Mouse (Mus musculus): ENCODE results near the gene Col12a1. TPM values are rescaled to one million over a fixed set of nuclear protein-coding genes. Genes with fewer than 3 reads are reported as not detected.
A peak's percentile ranks its signal among the peaks of the same experiment; 100 is the strongest.

Gene Col12a1
- polyA plus RNA-seq, 1 experiment from 2014 or later: 14.3 TPM

DNA sequence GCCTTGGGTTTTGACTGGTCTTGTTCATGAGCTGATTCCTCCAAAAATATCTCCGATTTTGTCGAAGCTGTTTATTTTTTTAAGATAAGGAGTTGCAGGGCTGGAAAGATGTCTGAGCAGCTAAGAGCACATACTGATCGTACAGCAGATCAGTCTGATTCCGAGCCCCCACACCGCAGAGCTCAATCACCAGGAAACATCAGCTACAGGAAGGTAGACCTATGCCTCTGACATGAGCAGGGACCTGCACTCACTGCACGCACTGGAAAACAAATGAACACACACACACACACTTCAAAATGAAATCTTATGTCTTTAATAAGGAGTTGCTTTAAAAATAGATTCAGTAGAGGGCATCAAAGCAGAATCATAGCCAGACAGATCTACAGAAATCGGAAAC lies 32.1 kb upstream of the Col12a1 start:
- Histone ChIP-seq H3K36me3 (ENCODE audit: control insufficient read depth, insufficient read depth, low read length) (0 out of 2 replicates have a peak, but pooled peaks cover 4% of the 10 kb centered on the region), H3K27me3 (ENCODE audit: control insufficient read depth, insufficient read depth, low read length) (no peaks in the 10 kb centered on the region), H3K27ac (ENCODE audit: low read depth, low read length) (no peak overlapping the region), H3K9me3 (replicated peaks; ENCODE audit: control insufficient read depth, low read length) (no peaks in the 10 kb centered on the region), H3K9ac (ENCODE audit: low read depth, low read length) (no peak overlapping the region), H3K4me1 (ENCODE audit: control insufficient read depth, insufficient read depth, low read length) (no peaks in the 10 kb centered on the region), H3K4me3 (ENCODE audit: low read depth, low read length) (no peak overlapping the region), H3K4me2 (no peak overlapping the region)
- 51% methylated on average over 7 of the region's 7 CpGs for WGBS (ENCODE audit: insufficient replicate concordance)
- ATAC-seq (replicated peaks; ENCODE audit: insufficient number of reproducible peaks, low FRiP score, low TSS enrichment): no peak

DNA sequence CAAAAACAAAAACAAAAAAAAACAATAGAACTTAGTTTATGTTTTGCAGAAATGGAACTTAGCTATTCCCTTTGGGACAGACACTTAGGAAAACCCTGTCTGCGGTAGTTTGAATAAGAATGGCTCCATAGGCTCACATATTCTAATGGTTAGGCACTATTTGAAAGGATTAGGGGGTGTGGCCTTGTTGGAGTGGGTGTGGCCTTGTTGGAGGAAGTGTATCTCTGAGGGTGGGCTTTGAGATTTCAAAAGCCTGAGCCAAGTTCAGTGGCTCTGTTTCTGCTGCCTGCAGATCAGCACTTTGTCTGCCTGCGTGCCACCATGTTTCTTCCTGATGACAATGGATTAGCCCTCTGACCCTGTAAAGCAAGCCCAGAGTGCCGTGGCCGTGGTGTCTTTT lies 26.4 kb upstream of the Col12a1 start:
- H3K4me3 ChIP-seq (ENCODE audit: low read depth, low read length): no peak overlapping the region
- H3K36me3 ChIP-seq (ENCODE audit: control insufficient read depth, insufficient read depth, low read length): no peaks in the 10 kb centered on the region
- no peaks in the 10 kb centered on the region for H3K9me3 ChIP-seq (replicated peaks; ENCODE audit: control insufficient read depth, low read length)
- WGBS (ENCODE audit: insufficient replicate concordance): 69% methylated on average over 4 of the region's 4 CpGs
- H3K9ac ChIP-seq (ENCODE audit: low read depth, low read length): no peak overlapping the region
- H3K4me2 ChIP-seq: no peak overlapping the region
- no peaks in the 10 kb centered on the region for H3K27me3 ChIP-seq (ENCODE audit: control insufficient read depth, insufficient read depth, low read length)
- no peaks in the 10 kb centered on the region for H3K4me1 ChIP-seq (ENCODE audit: control insufficient read depth, insufficient read depth, low read length)
- no peak for ATAC-seq (replicated peaks; ENCODE audit: insufficient number of reproducible peaks, low FRiP score, low TSS enrichment)
- no peak overlapping the region for H3K27ac ChIP-seq (ENCODE audit: low read depth, low read length)

DNA sequence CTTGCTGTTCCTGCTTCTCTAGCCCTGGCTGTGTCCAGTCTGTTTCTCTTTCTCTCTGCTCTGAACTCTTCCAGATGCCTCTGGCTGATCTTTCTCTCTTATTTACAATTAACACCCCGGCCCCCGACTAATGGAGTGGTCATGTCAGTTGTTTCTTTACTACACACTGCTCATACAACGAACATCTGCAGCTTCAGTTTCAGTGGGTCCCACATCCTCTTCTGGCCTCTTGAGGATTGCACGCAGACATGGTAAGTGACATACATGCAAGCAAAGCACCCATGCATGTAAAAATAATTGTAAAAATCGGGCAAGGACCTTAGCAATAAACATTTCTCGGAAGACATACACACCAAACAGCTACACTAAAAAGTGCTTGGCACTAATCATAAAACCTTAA lies 17.0 kb upstream of the Col12a1 start:
- ATAC-seq (replicated peaks; ENCODE audit: insufficient number of reproducible peaks, low FRiP score, low TSS enrichment): no peak

DNA sequence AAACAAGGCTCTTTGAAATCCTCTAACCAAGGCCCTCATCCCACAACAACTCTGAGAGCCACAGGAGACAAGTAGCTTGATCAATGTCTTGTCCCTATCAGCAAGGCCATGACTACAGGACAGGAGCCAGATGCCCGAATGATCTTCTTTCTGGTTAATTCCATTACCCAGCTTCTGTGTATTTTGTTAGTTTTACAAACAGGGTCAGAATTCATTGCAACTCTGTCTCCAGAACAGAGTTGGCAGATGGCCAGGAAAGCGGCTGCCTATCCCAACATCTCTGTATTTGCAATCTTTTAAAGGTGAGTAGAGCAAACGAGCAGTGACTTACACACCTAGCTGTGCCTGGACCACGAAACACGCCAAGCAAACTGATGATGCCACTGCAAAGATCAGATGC lies 11.7 kb upstream of the Col12a1 start:
- H3K27ac ChIP-seq (ENCODE audit: low read depth, low read length): no peak overlapping the region
- no peaks in the 10 kb centered on the region for H3K4me1 ChIP-seq (ENCODE audit: control insufficient read depth, insufficient read depth, low read length)
- no peaks in the 10 kb centered on the region for H3K36me3 ChIP-seq (ENCODE audit: control insufficient read depth, insufficient read depth, low read length)
- 78% methylated on average over 5 of the region's 5 CpGs for WGBS (ENCODE audit: insufficient replicate concordance)
- H3K9me3 ChIP-seq (replicated peaks; ENCODE audit: control insufficient read depth, low read length): no peaks in the 10 kb centered on the region
- H3K9ac ChIP-seq (ENCODE audit: low read depth, low read length): no peak overlapping the region
- no peak overlapping the region for H3K4me2 ChIP-seq
- no peak for ATAC-seq (replicated peaks; ENCODE audit: insufficient number of reproducible peaks, low FRiP score, low TSS enrichment)
- no peak overlapping the region for H3K4me3 ChIP-seq (ENCODE audit: low read depth, low read length)
- H3K27me3 ChIP-seq (ENCODE audit: control insufficient read depth, insufficient read depth, low read length): no peaks in the 10 kb centered on the region

More for the DNA sequence above, 17.0 kb upstream of the Col12a1 start:
- 81% methylated on average over 6 of the region's 6 CpGs for WGBS (ENCODE audit: insufficient replicate concordance)
- H3K4me1 ChIP-seq (ENCODE audit: control insufficient read depth, insufficient read depth, low read length): no peaks in the 10 kb centered on the region
- H3K9ac ChIP-seq (ENCODE audit: low read depth, low read length): no peak overlapping the region
- no peaks in the 10 kb centered on the region for H3K36me3 ChIP-seq (ENCODE audit: control insufficient read depth, insufficient read depth, low read length)
- H3K27ac ChIP-seq (ENCODE audit: low read depth, low read length): no peak overlapping the region
- H3K4me3 ChIP-seq (ENCODE audit: low read depth, low read length): no peak overlapping the region
- no peak overlapping the region for H3K4me2 ChIP-seq
- no peaks in the 10 kb centered on the region for H3K9me3 ChIP-seq (replicated peaks; ENCODE audit: control insufficient read depth, low read length)
- H3K27me3 ChIP-seq (ENCODE audit: control insufficient read depth, insufficient read depth, low read length): no peaks in the 10 kb centered on the region

DNA sequence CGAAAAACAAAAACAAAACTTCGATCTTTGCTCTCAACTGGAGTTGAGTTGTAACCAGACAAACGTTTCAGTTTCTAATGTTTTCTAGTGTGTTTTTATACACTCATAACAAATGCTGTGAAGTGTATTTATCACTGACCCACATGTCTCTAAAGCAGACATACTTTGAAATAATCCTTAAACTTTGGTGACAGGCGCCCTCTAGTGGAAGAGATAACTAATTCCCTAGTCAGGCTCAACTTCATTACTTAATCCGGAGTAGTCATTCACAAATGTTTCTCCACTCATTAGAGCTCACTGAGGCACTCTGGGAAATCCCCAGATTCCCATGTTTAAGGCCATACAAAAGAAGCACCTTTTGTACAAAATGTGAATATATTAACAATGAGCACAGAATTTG lies 4.5 kb upstream of the Col12a1 start:
- 0 out of 2 replicates have a peak, but pooled peaks cover 2% of the 10 kb centered on the region for H3K4me1 ChIP-seq (ENCODE audit: control insufficient read depth, insufficient read depth, low read length)
- 30% methylated on average over 5 of the region's 5 CpGs for WGBS (ENCODE audit: insufficient replicate concordance)
- H3K4me3 ChIP-seq (ENCODE audit: low read depth, low read length): no peak overlapping the region
- peaks cover 6% of the 10 kb centered on the region; the same call in 1 of the 2 replicates for H3K9me3 ChIP-seq (replicated peaks; ENCODE audit: control insufficient read depth, low read length)
- ATAC-seq (replicated peaks; ENCODE audit: insufficient number of reproducible peaks, low FRiP score, low TSS enrichment): no peak
- no peak overlapping the region for H3K9ac ChIP-seq (ENCODE audit: low read depth, low read length)
- H3K27me3 ChIP-seq (ENCODE audit: control insufficient read depth, insufficient read depth, low read length): peaks cover 21% of the 10 kb centered on the region
- H3K36me3 ChIP-seq (ENCODE audit: control insufficient read depth, insufficient read depth, low read length): no peaks in the 10 kb centered on the region
- H3K27ac ChIP-seq (ENCODE audit: low read depth, low read length): no peak overlapping the region
- no peak overlapping the region for H3K4me2 ChIP-seq

DNA sequence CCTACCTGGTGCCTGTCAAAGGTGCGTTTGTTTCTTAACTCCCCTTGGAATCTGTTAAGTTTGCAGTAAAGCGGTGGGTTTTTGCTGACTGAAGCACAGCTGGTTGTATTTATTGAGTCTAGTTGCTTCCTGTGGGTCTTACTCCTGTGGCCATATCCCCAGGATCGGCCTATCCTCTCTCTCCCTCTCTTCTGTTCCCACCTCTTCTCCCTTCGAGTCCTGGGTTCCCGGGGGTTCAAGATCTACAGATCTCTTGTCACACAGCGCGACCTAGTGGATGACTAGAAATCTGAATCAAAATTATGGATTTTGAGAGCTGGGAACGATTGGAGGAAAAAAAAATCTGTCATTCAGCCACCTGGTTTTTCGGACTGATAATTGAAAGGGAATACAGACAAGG lies 2.4 kb upstream of the Col12a1 start:
- Histone ChIP-seq H3K4me2 (peak overlapping the region; percentile 14; the same call in 1 of the 2 replicates), H3K27me3 (ENCODE audit: control insufficient read depth, insufficient read depth, low read length) (peaks cover 28% of the 10 kb centered on the region), H3K36me3 (ENCODE audit: control insufficient read depth, insufficient read depth, low read length) (no peaks in the 10 kb centered on the region), H3K9ac (ENCODE audit: low read depth, low read length) (no peak overlapping the region), H3K4me3 (ENCODE audit: low read depth, low read length) (no peak overlapping the region), H3K4me1 (ENCODE audit: control insufficient read depth, insufficient read depth, low read length) (0 out of 2 replicates have a peak, but pooled peaks cover 4% of the 10 kb centered on the region), H3K9me3 (replicated peaks; ENCODE audit: control insufficient read depth, low read length) (peaks cover 6% of the 10 kb centered on the region; the same call in 1 of the 2 replicates), H3K27ac (ENCODE audit: low read depth, low read length) (no peak overlapping the region)
- WGBS (ENCODE audit: insufficient replicate concordance): 10% methylated on average over 9 of the region's 9 CpGs
- ATAC-seq (replicated peaks; ENCODE audit: insufficient number of reproducible peaks, low FRiP score, low TSS enrichment): no peak

DNA sequence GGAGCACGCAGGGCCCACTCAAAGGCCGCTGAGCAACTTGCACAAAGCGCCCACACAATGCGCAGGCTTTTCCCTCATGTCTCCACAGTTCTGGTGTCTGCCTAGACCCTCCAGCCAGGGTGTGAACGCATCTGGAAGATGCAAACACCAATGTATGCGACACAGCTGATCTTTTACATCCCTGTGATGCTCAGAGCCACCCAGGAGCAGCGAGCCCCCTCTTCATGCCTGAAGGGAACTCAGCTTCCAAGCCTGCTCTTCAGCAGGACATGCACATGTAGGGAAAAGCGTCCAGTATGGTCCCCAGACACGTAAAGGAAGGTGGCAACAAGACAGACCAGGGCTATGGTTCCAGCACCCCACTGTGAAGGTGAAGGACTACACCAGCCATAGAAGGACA lies 1.5 kb upstream of the Col12a1 start:
- H3K36me3 ChIP-seq (ENCODE audit: control insufficient read depth, insufficient read depth, low read length): no peaks in the 10 kb centered on the region
- H3K27ac ChIP-seq (ENCODE audit: low read depth, low read length): no peak overlapping the region
- H3K9ac ChIP-seq (ENCODE audit: low read depth, low read length): no peak overlapping the region
- peaks cover 9% of the 10 kb centered on the region for H3K4me1 ChIP-seq (ENCODE audit: control insufficient read depth, insufficient read depth, low read length)
- peaks cover 6% of the 10 kb centered on the region; the same call in 1 of the 2 replicates for H3K9me3 ChIP-seq (replicated peaks; ENCODE audit: control insufficient read depth, low read length)
- H3K4me2 ChIP-seq: peak overlapping the region; percentile 76; the same call in 1 of the 2 replicates
- peaks cover 28% of the 10 kb centered on the region for H3K27me3 ChIP-seq (ENCODE audit: control insufficient read depth, insufficient read depth, low read length)
- WGBS (ENCODE audit: insufficient replicate concordance): 32% methylated on average over 9 of the region's 9 CpGs
- H3K4me3 ChIP-seq (ENCODE audit: low read depth, low read length): no peak overlapping the region
- ATAC-seq (replicated peaks; ENCODE audit: insufficient number of reproducible peaks, low FRiP score, low TSS enrichment): no peak

DNA sequence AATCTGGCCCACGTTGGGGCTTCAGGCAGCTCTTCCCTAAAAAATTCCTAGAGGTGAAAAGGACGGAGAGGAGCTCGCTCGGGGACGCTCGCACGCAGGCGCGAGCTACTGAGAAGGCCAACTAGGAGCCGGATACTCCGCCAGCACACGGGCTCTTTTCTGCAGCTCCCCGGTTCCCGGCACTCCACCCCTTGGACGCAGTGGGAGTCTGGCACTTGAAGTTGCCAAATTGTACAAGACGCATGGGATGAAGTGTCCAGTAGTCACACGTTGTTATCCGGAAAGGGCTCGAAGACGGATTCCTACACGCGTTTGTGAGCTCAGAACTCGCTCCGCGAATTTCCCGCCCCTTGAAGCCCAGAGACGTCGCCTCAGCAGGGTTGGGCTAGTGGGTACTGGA lies 820 bp upstream of the Col12a1 start:
- Histone ChIP-seq H3K27ac (ENCODE audit: low read depth, low read length) (no peak overlapping the region), H3K9me3 (replicated peaks; ENCODE audit: control insufficient read depth, low read length) (peaks cover 6% of the 10 kb centered on the region; the same call in 1 of the 2 replicates), H3K4me1 (ENCODE audit: control insufficient read depth, insufficient read depth, low read length) (peaks cover 13% of the 10 kb centered on the region), H3K27me3 (ENCODE audit: control insufficient read depth, insufficient read depth, low read length) (peaks cover 31% of the 10 kb centered on the region), H3K36me3 (ENCODE audit: control insufficient read depth, insufficient read depth, low read length) (no peaks in the 10 kb centered on the region), H3K4me3 (ENCODE audit: low read depth, low read length) (peak overlapping the region; percentile 53), H3K4me2 (peak overlapping the region; percentile 76), H3K9ac (ENCODE audit: low read depth, low read length) (peak overlapping the region; percentile 66)
- ATAC-seq (replicated peaks; ENCODE audit: insufficient number of reproducible peaks, low FRiP score, low TSS enrichment): no peak
- under 1% methylated on average over 28 of the region's 28 CpGs for WGBS (ENCODE audit: insufficient replicate concordance)

DNA sequence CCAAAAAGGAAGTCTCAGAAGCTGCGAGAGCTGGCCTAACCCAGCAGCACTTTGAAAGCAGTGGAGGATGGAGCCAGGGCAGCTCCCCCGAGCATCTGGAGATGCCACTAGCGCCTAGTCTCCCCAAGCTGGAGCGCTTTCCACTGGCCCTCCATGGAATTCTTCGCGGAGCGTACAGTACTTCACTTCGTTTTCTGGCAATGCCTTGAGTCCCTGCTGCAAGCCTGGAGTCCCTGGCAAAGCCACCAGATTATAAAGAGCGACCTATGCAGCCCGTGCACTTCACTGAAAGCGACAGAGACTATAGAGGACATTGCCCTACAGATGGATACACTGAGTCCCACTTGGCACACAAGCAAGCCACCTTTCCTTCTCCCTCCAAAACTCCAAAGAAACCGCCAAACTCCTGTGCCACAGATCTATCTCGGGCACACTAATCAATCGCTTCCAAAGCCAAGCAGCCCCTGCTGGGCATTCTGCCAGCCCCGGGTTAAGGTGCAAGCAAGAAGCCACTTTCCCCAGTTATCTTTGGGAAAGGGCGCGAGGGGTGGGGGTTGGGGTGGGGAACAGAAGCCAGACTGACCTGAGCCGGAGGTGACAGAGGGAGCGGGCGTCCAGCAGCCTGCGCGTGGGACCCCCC lies 675 bp downstream of the Col12a1 start:
- Histone ChIP-seq H3K27ac (ENCODE audit: low read depth, low read length) (no peak overlapping the region), H3K4me3 (ENCODE audit: low read depth, low read length) (peak overlapping the region; percentile 53), H3K4me1 (ENCODE audit: control insufficient read depth, insufficient read depth, low read length) (peaks cover 13% of the 10 kb centered on the region), H3K36me3 (ENCODE audit: control insufficient read depth, insufficient read depth, low read length) (no peaks in the 10 kb centered on the region), H3K4me2 (peak overlapping the region; percentile 76), H3K9me3 (replicated peaks; ENCODE audit: control insufficient read depth, low read length) (peaks cover 6% of the 10 kb centered on the region; the same call in 1 of the 2 replicates), H3K27me3 (ENCODE audit: control insufficient read depth, insufficient read depth, low read length) (peaks cover 31% of the 10 kb centered on the region), H3K9ac (ENCODE audit: low read depth, low read length) (peak overlapping the region; percentile 66)
- 1% methylated on average over 22 of the region's 22 CpGs for WGBS (ENCODE audit: insufficient replicate concordance)
- no peak for ATAC-seq (replicated peaks; ENCODE audit: insufficient number of reproducible peaks, low FRiP score, low TSS enrichment)

Measured in heart, embryonic 11.5 days (tissue).